Mouse (Mus musculus) right cerebral cortex, postnatal 10 days (tissue): ENCODE measurements around the gene Osbpl6.

Experiments used
- DNase-seq, 2 experiments: peaks; one replicate each; pipeline ENCODE4 v3.0.0; 2021; ENCODE audit warnings: low spot score in 2 of 2

Osbpl6 gene

GRCm38 (mm10) chr2:76647883-76648570 lies 241.7 kb downstream of the Osbpl6 start, which contains the start of the genes Prkra and Pjvk:
TSS of gene Prkra (minus strand) at chr2:76648015.
TSS of gene Pjvk (plus strand) at chr2:76648476.
- peak; percentile 97 to 98 for DNase-seq

DNA sequence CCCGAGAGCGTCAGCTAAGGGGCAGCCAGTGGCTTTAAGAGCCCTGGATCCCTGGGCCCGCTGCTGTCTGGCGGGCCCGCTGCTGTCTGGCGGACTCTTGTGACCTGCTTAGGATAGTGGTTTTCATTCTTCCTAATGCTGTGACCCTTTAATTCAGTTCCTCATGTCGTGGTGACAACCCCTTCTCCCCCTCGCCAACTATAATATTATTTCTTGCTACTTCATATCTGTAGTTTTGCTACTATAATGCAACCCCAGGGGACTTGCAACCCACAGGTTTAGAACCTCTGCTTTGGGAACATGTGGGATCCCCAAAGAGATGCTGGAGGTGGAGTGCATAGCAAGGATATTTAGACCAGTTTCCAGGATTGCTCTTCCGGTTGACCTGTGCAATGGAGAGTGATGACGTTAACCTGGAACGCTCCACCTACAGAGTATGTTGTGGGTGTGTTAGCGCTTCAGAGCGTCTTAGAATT lies 242.4 kb downstream of the Osbpl6 start:
- peak in 1 of 2 experiments; percentile 46 for DNase-seq
